Mouse (Mus musculus): Measurements from ENCODE around the gene Sh3glb2. TPM values are rescaled to one million over a fixed set of nuclear protein-coding genes. Genes with fewer than 3 reads are reported as not detected.
A peak's percentile ranks its signal among the peaks of the same experiment; 100 is the strongest.

Sh3glb2 gene
- polyA plus RNA-seq (2012; rRNA removed), result 21.8 and 25.3 TPM in 2 replicates

DNA sequence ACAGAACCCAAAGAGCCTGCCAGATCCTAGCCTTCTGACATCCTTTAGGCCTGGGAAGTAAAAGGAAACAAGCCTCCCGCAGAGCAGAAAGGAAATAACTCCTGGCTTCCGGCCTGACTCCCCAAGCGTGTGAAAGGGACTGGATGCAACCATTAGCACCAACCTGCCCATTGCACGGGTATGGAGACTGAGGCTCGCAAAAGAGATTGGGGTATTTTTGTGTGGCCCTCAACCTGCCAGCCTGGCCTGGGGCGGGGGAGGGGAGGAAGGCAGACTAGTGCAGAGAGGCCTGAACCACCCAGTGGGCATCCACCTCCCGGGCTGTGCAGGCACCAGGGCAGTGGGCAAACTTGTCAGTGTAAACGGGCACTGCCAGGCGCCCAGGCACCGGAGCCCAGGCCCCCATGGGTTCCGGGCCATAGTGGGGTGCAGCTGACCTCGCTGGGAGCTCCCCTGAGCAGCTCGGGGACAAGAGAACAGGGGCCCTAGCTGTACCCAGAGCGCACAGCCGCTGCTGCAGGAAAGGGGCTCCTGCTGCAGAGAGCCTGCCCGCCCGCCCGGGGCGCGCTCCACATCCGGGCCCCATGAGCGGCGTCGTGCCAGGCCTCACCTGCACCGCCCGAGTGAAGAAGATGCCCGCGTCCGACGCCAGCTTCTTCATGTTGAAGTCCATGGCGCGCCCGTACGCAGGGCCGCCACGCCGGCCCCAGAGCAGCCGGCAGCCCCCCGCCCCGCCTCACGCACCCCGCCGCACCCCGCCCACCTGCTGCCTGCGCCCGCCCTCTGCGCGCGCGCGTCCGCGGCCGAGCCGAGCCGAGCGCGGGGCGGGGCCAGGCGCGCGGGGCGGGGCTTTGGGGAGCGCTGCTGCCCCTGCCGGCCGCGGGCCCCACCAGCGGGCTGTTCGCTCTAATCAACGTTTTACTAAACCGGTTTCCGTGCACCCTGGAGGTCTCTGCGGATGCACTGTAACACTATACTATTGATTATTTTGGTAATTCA is at the start of gene Sh3glb2:
Sh3glb2 (minus strand) TSS at position 805 of the 999 bp plus-strand sequence.
- Histone ChIP-seq H3K4me1 (ENCODE audit: control insufficient read depth, insufficient read depth, low read length) (peaks cover 12% of the 10 kb centered on the region), H3K4me3 (ENCODE audit: control insufficient read depth, low read depth, low read length) (peak within 1 kb of the TSS; percentile 88)

DNA sequence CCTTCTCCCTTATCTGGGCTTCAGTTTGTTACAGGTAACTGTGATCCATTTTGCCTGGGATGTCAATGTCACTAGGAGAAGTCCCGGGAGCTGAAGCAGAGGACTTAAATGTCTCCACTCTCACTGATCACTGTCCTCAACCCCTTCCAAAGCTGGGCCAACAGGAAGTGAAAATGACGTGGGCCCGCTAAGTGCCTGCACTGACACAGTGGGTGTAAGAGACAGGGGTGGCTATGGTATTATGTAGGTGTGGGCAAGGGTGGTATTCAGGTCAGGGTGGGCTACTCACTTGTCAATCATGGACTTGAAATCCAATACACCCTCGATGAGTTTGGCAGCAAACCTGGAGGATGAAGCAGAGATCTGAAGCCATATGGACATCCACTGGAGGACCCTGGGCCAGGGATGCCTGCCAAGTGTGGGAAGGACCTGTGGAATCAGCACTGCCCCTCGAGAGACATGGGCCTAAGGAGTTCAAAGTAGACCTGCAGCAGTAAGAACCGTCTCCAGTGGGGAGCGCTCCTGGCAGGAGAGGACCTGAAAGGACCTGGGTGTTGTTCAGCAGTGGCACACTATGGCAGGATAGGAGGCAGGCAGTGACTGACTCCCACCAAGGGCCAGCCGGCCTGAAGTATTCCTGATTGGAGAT is 49.4 kb upstream of the Sh3glb2 start:
- no peak overlapping the region for H3K27ac ChIP-seq (ENCODE audit: control insufficient read depth, insufficient read depth, low read depth, low read length)
- peaks cover 3% of the 10 kb centered on the region for H3K36me3 ChIP-seq (ENCODE audit: control insufficient read depth, insufficient read depth, low read length)
- no peak overlapping the region for H3K4me3 ChIP-seq (ENCODE audit: control insufficient read depth, low read depth, low read length)
- H3K27me3 ChIP-seq (ENCODE audit: control insufficient read depth, insufficient read depth, low read length), result no peaks in the 10 kb centered on the region
- TF ChIP-seq POLR2A (IDR thresholded peaks at IDR 0.05; ENCODE audit: control insufficient read depth, low read depth, low read length), result no peak
- TF ChIP-seq CTCF (IDR thresholded peaks at IDR 0.05; ENCODE audit: control insufficient read depth, insufficient read depth, insufficient replicate concordance, low read depth, low read length), result no peak
- peaks cover 1% of the 10 kb centered on the region; the same call in 1 of the 2 replicates for H3K4me1 ChIP-seq (ENCODE audit: control insufficient read depth, insufficient read depth, low read length)

More for the DNA sequence above, at the start of gene Sh3glb2:
- Histone ChIP-seq H3K27ac (ENCODE audit: control insufficient read depth, insufficient read depth, low read depth, low read length) (no peak within 1 kb of the TSS), H3K27me3 (ENCODE audit: control insufficient read depth, insufficient read depth, low read length) (no peaks in the 10 kb centered on the region), H3K36me3 (ENCODE audit: control insufficient read depth, insufficient read depth, low read length) (no peaks in the 10 kb centered on the region)
- 0 out of 2 replicates have a peak, but pooled peaks have one; percentile 37 for TF ChIP-seq POLR2A (IDR thresholded peaks at IDR 0.05; ENCODE audit: control insufficient read depth, low read depth, low read length)
- 0 out of 2 replicates have a peak, but pooled peaks have one; percentile 24 for TF ChIP-seq CTCF (IDR thresholded peaks at IDR 0.05; ENCODE audit: control insufficient read depth, insufficient read depth, insufficient replicate concordance, low read depth, low read length)

DNA sequence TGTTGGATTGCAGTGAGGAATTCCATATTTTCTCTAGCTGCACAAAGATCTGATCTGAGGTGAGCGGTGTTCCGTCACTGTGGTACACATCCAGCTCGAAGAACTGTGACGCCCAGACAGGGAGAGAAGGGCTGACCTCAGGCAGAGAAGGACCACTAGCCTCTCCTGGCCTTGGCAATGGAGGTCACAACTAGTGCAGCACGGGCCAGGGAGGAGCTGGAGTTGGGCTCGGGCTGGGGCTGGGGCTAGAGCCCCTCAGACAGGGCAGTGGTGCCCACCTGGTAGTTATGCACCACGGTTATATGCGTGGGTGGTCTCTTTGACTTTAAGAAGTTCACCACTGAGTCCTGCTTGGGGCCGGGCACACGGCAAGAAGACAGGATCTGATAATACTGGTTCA is 48.6 kb upstream of the Sh3glb2 start:
- Histone ChIP-seq H3K36me3 (ENCODE audit: control insufficient read depth, insufficient read depth, low read length) (peaks cover 3% of the 10 kb centered on the region), H3K4me3 (ENCODE audit: control insufficient read depth, low read depth, low read length) (no peak overlapping the region), H3K27me3 (ENCODE audit: control insufficient read depth, insufficient read depth, low read length) (no peaks in the 10 kb centered on the region), H3K27ac (ENCODE audit: control insufficient read depth, insufficient read depth, low read depth, low read length) (no peak overlapping the region), H3K4me1 (ENCODE audit: control insufficient read depth, insufficient read depth, low read length) (no peaks in the 10 kb centered on the region; the same call in 1 of the 2 replicates)
- TF ChIP-seq POLR2A (IDR thresholded peaks at IDR 0.05; ENCODE audit: control insufficient read depth, low read depth, low read length), result no peak
- TF ChIP-seq CTCF (IDR thresholded peaks at IDR 0.05; ENCODE audit: control insufficient read depth, insufficient read depth, insufficient replicate concordance, low read depth, low read length), result no peak

DNA sequence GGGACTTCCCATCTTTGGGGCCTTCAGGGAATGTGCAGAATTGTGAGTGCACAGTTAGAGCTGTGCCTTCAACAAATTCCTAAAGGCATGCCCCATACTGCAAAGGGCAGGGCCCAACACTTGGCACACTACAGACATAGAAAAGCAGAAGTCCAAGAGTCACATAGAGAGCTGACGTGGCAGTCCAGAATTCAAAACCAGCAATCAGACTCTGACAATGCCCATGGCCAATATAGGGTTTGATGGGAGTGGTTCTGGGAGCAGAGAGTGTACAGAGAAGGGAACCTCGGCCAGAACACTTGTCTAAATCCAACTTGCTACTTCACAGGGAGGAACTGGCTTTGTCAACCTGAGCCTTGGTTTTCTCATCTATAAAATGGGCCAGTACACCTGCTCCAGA is 48.1 kb upstream of the Sh3glb2 start:
- no peak for TF ChIP-seq CTCF (IDR thresholded peaks at IDR 0.05; ENCODE audit: control insufficient read depth, insufficient read depth, insufficient replicate concordance, low read depth, low read length)
- no peak for TF ChIP-seq POLR2A (IDR thresholded peaks at IDR 0.05; ENCODE audit: control insufficient read depth, low read depth, low read length)
- Histone ChIP-seq H3K36me3 (ENCODE audit: control insufficient read depth, insufficient read depth, low read length) (peaks cover 3% of the 10 kb centered on the region), H3K27ac (ENCODE audit: control insufficient read depth, insufficient read depth, low read depth, low read length) (no peak overlapping the region), H3K4me1 (ENCODE audit: control insufficient read depth, insufficient read depth, low read length) (no peaks in the 10 kb centered on the region), H3K27me3 (ENCODE audit: control insufficient read depth, insufficient read depth, low read length) (no peaks in the 10 kb centered on the region), H3K4me3 (ENCODE audit: control insufficient read depth, low read depth, low read length) (no peak overlapping the region)

DNA sequence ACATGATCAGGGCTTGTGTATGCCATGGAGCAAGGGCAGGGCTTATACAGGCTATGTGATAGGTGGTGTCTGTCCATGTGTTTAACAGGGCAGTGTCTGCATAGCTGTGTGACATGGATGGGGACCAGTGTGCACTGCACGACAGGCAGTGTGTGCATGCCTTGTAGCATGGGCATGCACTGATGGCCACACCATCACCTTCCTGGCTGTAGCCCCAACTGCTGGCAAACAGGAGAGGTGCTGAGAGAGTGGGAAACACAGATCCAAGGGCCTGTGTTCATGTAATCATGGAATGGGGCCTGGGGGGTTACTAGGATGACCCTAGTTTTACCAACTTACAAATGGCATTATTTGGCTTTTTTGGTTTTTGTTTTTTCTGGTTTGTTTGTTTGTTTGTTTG is 44.7 kb upstream of the Sh3glb2 start:
- Histone ChIP-seq H3K4me1 (ENCODE audit: control insufficient read depth, insufficient read depth, low read length) (no peaks in the 10 kb centered on the region), H3K27ac (ENCODE audit: control insufficient read depth, insufficient read depth, low read depth, low read length) (no peak overlapping the region), H3K36me3 (ENCODE audit: control insufficient read depth, insufficient read depth, low read length) (peaks cover 3% of the 10 kb centered on the region), H3K27me3 (ENCODE audit: control insufficient read depth, insufficient read depth, low read length) (no peaks in the 10 kb centered on the region), H3K4me3 (ENCODE audit: control insufficient read depth, low read depth, low read length) (no peak overlapping the region)
- TF ChIP-seq CTCF (IDR thresholded peaks at IDR 0.05; ENCODE audit: control insufficient read depth, insufficient read depth, insufficient replicate concordance, low read depth, low read length), result peak; percentile 1; the same call in 1 of the 2 replicates
- no peak for TF ChIP-seq POLR2A (IDR thresholded peaks at IDR 0.05; ENCODE audit: control insufficient read depth, low read depth, low read length)

DNA sequence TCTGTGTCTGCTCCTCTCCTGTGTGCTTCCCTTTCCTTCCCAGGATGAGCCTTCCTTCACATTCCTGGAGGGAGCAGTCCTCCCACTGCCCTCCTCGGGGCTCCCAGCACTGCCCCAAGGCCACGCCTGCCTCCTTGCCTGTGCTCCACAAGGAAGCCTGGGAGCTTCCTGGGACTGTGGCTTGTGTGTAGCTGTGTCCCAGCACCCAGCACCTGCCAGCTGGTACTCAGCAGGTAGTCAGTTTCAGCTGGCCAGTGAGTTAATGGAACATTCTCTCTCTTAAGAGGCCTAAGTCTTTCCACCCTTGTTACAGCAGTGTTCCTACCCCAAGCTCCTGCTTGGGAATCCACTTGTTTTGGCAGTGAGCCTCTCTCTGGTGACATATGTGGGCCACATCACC is 43.7 kb upstream of the Sh3glb2 start:
- no peaks in the 10 kb centered on the region for H3K27me3 ChIP-seq (ENCODE audit: control insufficient read depth, insufficient read depth, low read length)
- no peaks in the 10 kb centered on the region for H3K4me1 ChIP-seq (ENCODE audit: control insufficient read depth, insufficient read depth, low read length)
- TF ChIP-seq CTCF (IDR thresholded peaks at IDR 0.05; ENCODE audit: control insufficient read depth, insufficient read depth, insufficient replicate concordance, low read depth, low read length) (no peak), POLR2A (IDR thresholded peaks at IDR 0.05; ENCODE audit: control insufficient read depth, low read depth, low read length) (no peak)
- no peak overlapping the region for H3K4me3 ChIP-seq (ENCODE audit: control insufficient read depth, low read depth, low read length)
- no peak overlapping the region for H3K27ac ChIP-seq (ENCODE audit: control insufficient read depth, insufficient read depth, low read depth, low read length)
- no peaks in the 10 kb centered on the region; the same call in 1 of the 2 replicates for H3K36me3 ChIP-seq (ENCODE audit: control insufficient read depth, insufficient read depth, low read length)

DNA sequence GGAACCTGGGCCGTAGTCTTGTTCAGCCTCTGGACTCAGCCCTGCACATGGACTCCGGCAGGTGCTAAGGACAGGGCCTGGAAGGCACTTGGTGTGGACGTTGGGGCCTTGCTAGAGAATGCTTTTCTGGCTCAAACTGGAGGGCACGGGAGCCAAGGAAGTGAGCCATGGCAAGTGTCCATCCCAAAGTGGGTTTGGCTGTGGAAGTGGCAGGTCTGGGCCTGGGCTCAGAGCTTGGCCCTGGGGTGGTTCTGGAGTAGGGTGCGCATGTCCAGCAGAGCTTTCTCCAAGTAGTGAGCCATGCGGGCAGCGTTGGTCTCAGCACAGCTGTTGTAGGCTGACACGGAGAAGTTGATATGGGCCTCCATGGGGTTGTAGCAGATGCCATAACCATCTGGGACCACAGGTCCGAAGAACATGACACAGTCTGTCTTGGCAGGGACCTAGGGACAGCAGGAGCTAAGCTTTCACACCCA is 43.3 kb upstream of the Sh3glb2 start:
- H3K36me3 ChIP-seq (ENCODE audit: control insufficient read depth, insufficient read depth, low read length), result no peaks in the 10 kb centered on the region; the same call in 1 of the 2 replicates

More for the DNA sequence above, 43.3 kb upstream of the Sh3glb2 start:
- H3K4me3 ChIP-seq (ENCODE audit: control insufficient read depth, low read depth, low read length), result no peak overlapping the region
- no peaks in the 10 kb centered on the region for H3K4me1 ChIP-seq (ENCODE audit: control insufficient read depth, insufficient read depth, low read length)
- TF ChIP-seq POLR2A (IDR thresholded peaks at IDR 0.05; ENCODE audit: control insufficient read depth, low read depth, low read length) (no peak), CTCF (IDR thresholded peaks at IDR 0.05; ENCODE audit: control insufficient read depth, insufficient read depth, insufficient replicate concordance, low read depth, low read length) (no peak)
- no peak overlapping the region for H3K27ac ChIP-seq (ENCODE audit: control insufficient read depth, insufficient read depth, low read depth, low read length)
- H3K27me3 ChIP-seq (ENCODE audit: control insufficient read depth, insufficient read depth, low read length), result no peaks in the 10 kb centered on the region
